Mouse (Mus musculus) myocyte (in vitro differentiated cells): ENCODE data around the gene Wars. TPM values are rescaled to one million over a fixed set of nuclear protein-coding genes. Genes with fewer than 3 reads are reported as not detected.
"Not testable (repeated sequence)": the region's sequence is repeated elsewhere in the genome, so short reads cannot be mapped to it uniquely, and the experiment has no call there.

Experiments used
- H3K27me3 ChIP-seq: one replicate; pipeline ENCODE4 v1.6.1; 2011; ENCODE audit not compliant: control insufficient read depth, insufficient read depth, insufficient read length
- H3K36me3 ChIP-seq: one replicate; pipeline ENCODE4 v1.6.1; 2011; ENCODE audit not compliant: control insufficient read depth, insufficient read depth
- H3K4me2 ChIP-seq: one replicate; pipeline ENCODE4 v1.6.1; 2011; ENCODE audit warnings: low read depth, control low read depth
- H3K4me3 ChIP-seq: one replicate; pipeline ENCODE4 v1.5.1; 2011; ENCODE audit warnings: mild to moderate bottlenecking, control low read depth, moderate library complexity
- H3K79me2 ChIP-seq: one replicate; pipeline ENCODE4 v1.6.1; 2011; ENCODE audit not compliant: control insufficient read depth, insufficient read depth
- H3ac ChIP-seq: one replicate; pipeline ENCODE4 v1.6.1; 2011; ENCODE audit not compliant: control insufficient read depth, insufficient read length
- CEBPB ChIP-seq: IDR thresholded peaks from 2 replicates; pipeline ENCODE4 v1.6.1; 2011; ENCODE audit warnings: mild to moderate bottlenecking, moderate library complexity; ENCODE audit not compliant: poor library complexity, insufficient read depth, severe bottlenecking
- E2F4 ChIP-seq: IDR thresholded peaks from one replicate; pipeline ENCODE4 v1.6.1; 2011; ENCODE audit warnings: mild to moderate bottlenecking, control low read depth, moderate library complexity; ENCODE audit not compliant: insufficient read depth
- MAX ChIP-seq: IDR thresholded peaks from one replicate; pipeline ENCODE4 v1.6.1; 2011; ENCODE audit warnings: low read depth, mild to moderate bottlenecking, control low read depth
- MYOD1 ChIP-seq, 3 experiments: IDR thresholded peaks; one replicate each; pipeline ENCODE4 v1.6.1; 2011; ENCODE audit warnings: control low read depth in 2 of 3, low read depth in 2 of 3, mild to moderate bottlenecking in 2 of 3, moderate library complexity in 1 of 3; ENCODE audit not compliant: insufficient read length in 2 of 3, control insufficient read depth in 1 of 3
- MYOG ChIP-seq, 3 experiments: IDR thresholded peaks; one replicate each; pipeline ENCODE4 v1.6.1; 2011; ENCODE audit warnings: control low read depth in 2 of 3, low read depth in 2 of 3, mild to moderate bottlenecking in 2 of 3; ENCODE audit not compliant: insufficient read length in 2 of 3, control insufficient read depth in 1 of 3, insufficient read depth in 1 of 3
- POLR2A ChIP-seq: IDR thresholded peaks from one replicate; pipeline ENCODE4 v1.6.1; 2011; ENCODE audit warnings: low read depth, mild to moderate bottlenecking, control low read depth, moderate library complexity; ENCODE audit not compliant: insufficient read length
- POLR2AphosphoS2 ChIP-seq: IDR thresholded peaks from one replicate; pipeline ENCODE4 v1.6.1; 2011; ENCODE audit warnings: low read depth, control low read depth; ENCODE audit not compliant: insufficient read length
- REST ChIP-seq: IDR thresholded peaks from one replicate; pipeline ENCODE4 v1.6.1; 2011; ENCODE audit warnings: mild to moderate bottlenecking, control low read depth, moderate library complexity; ENCODE audit not compliant: insufficient read depth, insufficient read length
- SRF ChIP-seq: IDR thresholded peaks from one replicate; pipeline ENCODE4 v1.6.1; 2011; ENCODE audit warnings: low read depth; ENCODE audit not compliant: control insufficient read depth, insufficient read length
- TCF12 ChIP-seq: IDR thresholded peaks from one replicate; pipeline ENCODE4 v1.6.1; 2011; ENCODE audit warnings: mild to moderate bottlenecking, control low read depth; ENCODE audit not compliant: poor library complexity, insufficient read depth, severe bottlenecking
- TCF3 ChIP-seq: IDR thresholded peaks from one replicate; pipeline ENCODE4 v1.6.1; 2011; ENCODE audit warnings: low read depth, control low read depth; ENCODE audit not compliant: insufficient read length
- USF1 ChIP-seq: IDR thresholded peaks from one replicate; pipeline ENCODE4 v1.6.1; 2011; ENCODE audit warnings: low read depth, mild to moderate bottlenecking, control low read depth, moderate library complexity
- polyA plus RNA-seq: library from polyadenylated mRNA; unstranded; fragments of >200 nt; fragmentation: generic; extraction: Trizol; gene quantifications from one replicate; pipeline ENCODE4 v1.2.1, GENCODE M21; 2012; ENCODE audit warnings: missing spikeins

The Wars gene
- polyA plus RNA-seq, 1 experiment = 180 TPM

DNA sequence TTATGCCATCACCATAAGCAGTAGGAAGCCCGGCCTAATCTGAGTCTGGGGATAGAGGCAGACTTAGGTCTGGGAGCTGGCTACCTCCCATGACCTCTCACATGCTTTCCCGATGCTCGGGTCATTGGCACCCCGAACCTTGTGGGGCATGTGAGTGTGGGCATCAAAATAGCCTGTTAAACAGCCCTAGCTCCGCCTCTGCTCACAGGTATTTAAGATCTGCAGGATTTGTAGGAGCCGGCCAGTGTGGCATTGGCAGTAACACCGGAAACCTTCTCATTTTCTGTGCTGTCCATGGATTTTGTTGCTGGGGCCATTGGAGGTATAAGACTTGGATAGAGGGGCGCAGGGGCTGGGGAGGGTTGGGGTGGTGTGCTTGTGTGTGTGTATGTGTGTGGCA lies 43.1 kb downstream of the Wars start:
- no peak overlapping the region for H3ac ChIP-seq
- H3K36me3 ChIP-seq = no peaks in the 10 kb centered on the region
- no peak for TF ChIP-seq TCF3
- no peaks in the 10 kb centered on the region for H3K79me2 ChIP-seq
- no peaks in the 10 kb centered on the region for H3K27me3 ChIP-seq
- H3K4me2 ChIP-seq = no peak overlapping the region
- no peak overlapping the region for H3K4me3 ChIP-seq

DNA sequence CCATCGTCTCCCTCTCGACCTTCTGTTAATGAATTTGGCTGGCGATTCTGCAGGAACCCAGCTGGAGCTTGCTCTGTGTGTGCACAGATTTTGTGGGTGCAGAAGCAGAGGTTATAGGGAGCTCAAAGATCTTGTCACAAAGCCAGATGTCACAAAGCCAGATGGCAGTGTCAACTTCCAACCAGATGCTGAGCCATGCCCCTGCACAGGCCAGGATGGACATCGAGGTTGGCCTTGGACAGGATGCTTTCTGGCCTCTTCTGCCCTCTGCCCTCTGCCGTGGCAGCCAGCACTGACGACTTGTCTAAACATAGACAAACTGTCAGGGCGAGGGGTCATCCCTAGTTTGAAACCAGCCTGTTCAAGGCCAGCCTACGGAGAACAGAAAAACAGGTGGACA lies 43.8 kb downstream of the Wars start:
- Histone ChIP-seq H3K4me2 (no peak overlapping the region), H3ac (no peak overlapping the region), H3K4me3 (no peak overlapping the region), H3K36me3 (no peaks in the 10 kb centered on the region), H3K27me3 (no peaks in the 10 kb centered on the region), H3K79me2 (no peaks in the 10 kb centered on the region)
- no peak for TF ChIP-seq CEBPB
- TF ChIP-seq MAX = no peak

DNA sequence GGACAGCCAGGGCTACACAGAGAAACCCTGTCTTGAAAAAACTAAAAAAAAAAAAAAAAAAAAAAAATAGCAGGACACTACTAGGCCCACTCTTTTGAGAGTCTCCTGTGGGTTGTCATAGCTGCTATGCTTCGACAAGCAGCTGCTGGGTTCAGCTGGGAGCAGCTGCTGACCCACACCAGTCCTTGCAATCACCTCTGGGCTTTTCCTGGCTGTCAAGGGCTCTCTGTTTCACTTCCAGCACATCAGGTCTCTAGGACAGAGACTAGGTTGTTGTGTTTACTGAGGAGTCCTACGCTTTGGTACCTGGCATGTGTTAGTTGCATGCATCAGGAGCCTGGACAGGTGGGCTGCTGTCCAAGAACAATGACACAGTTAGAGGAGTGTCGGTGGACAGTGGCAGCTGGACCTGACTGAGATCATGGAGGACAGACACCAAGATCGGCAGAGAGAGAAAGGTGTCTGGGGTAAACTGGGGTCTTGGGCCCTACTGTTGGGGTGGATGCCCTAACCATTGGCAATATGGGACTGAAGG lies 44.4 kb downstream of the Wars start:
- H3K27me3 ChIP-seq = no peaks in the 10 kb centered on the region
- no peak for TF ChIP-seq MAX
- TF ChIP-seq E2F4 = no peak
- peak in 1 of 3 experiments; percentile 8 for TF ChIP-seq MYOG (IDR thresholded peaks at IDR 0.05; ENCODE audit: control insufficient read depth in 1 of 3, insufficient read depth in 1 of 3, insufficient read length in 2 of 3, low read depth in 2 of 3)
- no peak overlapping the region for H3K4me3 ChIP-seq
- H3K79me2 ChIP-seq = no peaks in the 10 kb centered on the region
- H3K4me2 ChIP-seq = no peak overlapping the region
- H3K36me3 ChIP-seq = no peaks in the 10 kb centered on the region
- no peak overlapping the region for H3ac ChIP-seq

DNA sequence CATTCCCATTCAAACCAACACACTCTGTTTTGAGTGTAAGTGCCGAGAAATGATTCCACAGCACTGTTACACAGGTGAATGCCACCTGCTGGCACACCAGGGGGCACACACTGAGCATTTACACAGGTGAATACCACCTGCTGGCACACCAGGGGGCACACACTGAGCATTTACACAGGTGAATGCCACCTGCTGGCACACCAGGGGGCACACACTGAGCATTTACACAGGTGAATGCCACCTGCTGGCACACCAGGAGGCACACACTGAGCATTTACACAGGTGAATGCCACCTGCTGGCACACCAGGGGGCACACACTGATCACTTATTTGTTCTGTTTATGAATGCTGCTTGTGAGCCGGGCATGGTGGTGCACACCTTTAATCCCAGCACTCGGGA lies 45.9 kb downstream of the Wars start:
- not testable (repeated sequence) for H3K27me3 ChIP-seq, H3K79me2 ChIP-seq, H3K36me3 ChIP-seq, H3K4me2 ChIP-seq, H3K4me3 ChIP-seq, H3ac ChIP-seq

DNA sequence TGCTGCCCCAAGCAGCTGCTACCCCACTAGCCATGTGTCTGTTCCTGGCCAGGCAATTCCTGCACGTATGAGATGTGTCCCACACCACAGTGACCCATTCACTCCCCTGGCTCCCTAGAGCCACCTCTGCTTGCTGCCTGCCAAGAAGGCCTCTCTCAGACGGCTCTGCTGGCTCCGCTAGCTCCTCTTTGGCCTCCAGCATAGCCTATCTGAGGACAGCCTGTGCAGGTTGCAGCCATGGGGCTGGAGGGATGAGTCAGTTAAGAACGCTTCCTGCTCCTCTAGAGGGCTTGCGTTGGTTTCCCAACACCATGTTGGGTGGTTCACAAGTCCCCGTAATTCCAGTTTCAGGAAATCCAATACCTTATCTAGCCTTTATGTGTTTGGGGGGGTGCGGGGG lies 51.3 kb downstream of the Wars start:
- Histone ChIP-seq H3ac (no peak overlapping the region), H3K79me2 (peaks cover 8% of the 10 kb centered on the region), H3K27me3 (no peaks in the 10 kb centered on the region), H3K36me3 (no peaks in the 10 kb centered on the region), H3K4me3 (no peak overlapping the region), H3K4me2 (no peak overlapping the region)
- no peak for TF ChIP-seq TCF12
- no peak for TF ChIP-seq MYOG (IDR thresholded peaks at IDR 0.05; ENCODE audit: control insufficient read depth in 1 of 3, insufficient read depth in 1 of 3, insufficient read length in 2 of 3, low read depth in 2 of 3)
- no peak for TF ChIP-seq MYOD1 (IDR thresholded peaks at IDR 0.05; ENCODE audit: control insufficient read depth in 1 of 3, insufficient read length in 2 of 3, low read depth in 2 of 3)
- TF ChIP-seq USF1 = no peak
- no peak for TF ChIP-seq MAX
- TF ChIP-seq POLR2AphosphoS2 = no peak
- TF ChIP-seq REST = no peak
- no peak for TF ChIP-seq SRF
- no peak for TF ChIP-seq TCF3
- TF ChIP-seq CEBPB = no peak
- no peak for TF ChIP-seq E2F4
- TF ChIP-seq POLR2A = no peak

DNA sequence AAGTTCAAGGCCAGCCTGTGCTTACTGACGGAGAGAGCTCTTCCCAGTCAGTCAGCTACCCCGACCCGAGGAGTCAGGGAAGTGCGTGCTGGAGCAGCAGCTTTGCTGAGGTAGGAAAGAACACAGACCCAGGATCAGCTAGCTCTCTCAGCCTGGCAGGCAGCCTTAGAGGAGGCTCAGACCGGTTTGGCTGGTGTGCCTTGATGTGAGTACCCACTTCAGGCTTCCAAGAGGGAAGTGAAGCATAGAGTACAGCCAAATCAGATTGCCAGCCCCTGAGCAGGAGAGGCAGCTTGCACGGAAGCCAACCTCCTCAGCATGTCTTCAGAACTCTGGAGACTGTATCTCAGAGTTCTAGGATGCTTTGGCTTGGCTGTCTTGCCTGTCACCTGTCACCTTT lies 52.8 kb downstream of the Wars start:
- Histone ChIP-seq H3ac (no peak overlapping the region), H3K4me2 (no peak overlapping the region), H3K27me3 (no peaks in the 10 kb centered on the region), H3K36me3 (no peaks in the 10 kb centered on the region), H3K4me3 (no peak overlapping the region), H3K79me2 (peaks cover 22% of the 10 kb centered on the region)
- TF ChIP-seq POLR2AphosphoS2 (no peak), USF1 (no peak), TCF12 (no peak), MYOD1 (IDR thresholded peaks at IDR 0.05; ENCODE audit: control insufficient read depth in 1 of 3, insufficient read length in 2 of 3, low read depth in 2 of 3) (no peak), MAX (no peak), MYOG (IDR thresholded peaks at IDR 0.05; ENCODE audit: control insufficient read depth in 1 of 3, insufficient read depth in 1 of 3, insufficient read length in 2 of 3, low read depth in 2 of 3) (no peak), POLR2A (no peak), SRF (no peak), REST (no peak), TCF3 (no peak), CEBPB (no peak), E2F4 (no peak)
